Mouse (Mus musculus) stomach, postnatal 0 days (tissue): ENCODE measurements around the gene St14. TPM values are rescaled to one million over a fixed set of nuclear protein-coding genes. Genes with fewer than 3 reads are reported as not detected.
"Not testable (repeated sequence)": the region's sequence is repeated elsewhere in the genome, so short reads cannot be mapped to it uniquely, and the experiment has no call there.

Source experiments
- ATAC-seq: fragments of 200-750 bp; cut with Nextera tagmentation; 2 replicates; pipeline ENCODE4 v1.8.0; 2017; ENCODE audit not compliant: low FRiP score, low TSS enrichment
- DNase-seq: peaks from one replicate; pipeline ENCODE4 v3.0.0-alpha.2; 2016; ENCODE audit warnings: low spot score
- H3K27ac ChIP-seq: fragments of 300-500 bp; sonication (generic); replicated peaks from 2 replicates; pipeline ENCODE4 v1.5.1; 2014; ENCODE audit warnings: mild to moderate bottlenecking, control low read depth
- H3K27me3 ChIP-seq: fragments of 300-500 bp; sonication (generic); 2 replicates; pipeline ENCODE4 v1.6.1; 2014; ENCODE audit warnings: low read length; ENCODE audit not compliant: control insufficient read depth, insufficient read depth
- H3K36me3 ChIP-seq: fragments of 300-500 bp; sonication (generic); 2 replicates; pipeline ENCODE4 v1.6.1; 2014; ENCODE audit warnings: low read length, mixed read lengths; ENCODE audit not compliant: control insufficient read depth, insufficient read depth
- H3K4me1 ChIP-seq: fragments of 300-500 bp; sonication (generic); replicated peaks from 2 replicates; pipeline ENCODE4 v1.6.1; 2014; ENCODE audit warnings: antibody characterized with exemption; ENCODE audit not compliant: control insufficient read depth, insufficient read depth
- H3K4me2 ChIP-seq: fragments of 300-500 bp; sonication (generic); replicated peaks from 2 replicates; pipeline ENCODE4 v1.6.1; 2014; ENCODE audit warnings: low read depth, mild to moderate bottlenecking, control low read depth, moderate library complexity
- H3K4me3 ChIP-seq: fragments of 300-500 bp; sonication (generic); 2 replicates; pipeline ENCODE4 v1.5.1; 2014; ENCODE audit warnings: low read depth, low read length, control low read depth
- H3K9ac ChIP-seq: fragments of 300-500 bp; sonication (generic); 2 replicates; pipeline ENCODE4 v1.6.1; 2014; ENCODE audit warnings: mild to moderate bottlenecking, low read length, control low read depth, mixed read lengths
- H3K9me3 ChIP-seq: fragments of 300-500 bp; sonication (generic); 2 replicates; pipeline ENCODE4 v1.6.1; 2016; ENCODE audit warnings: low read length; ENCODE audit not compliant: control insufficient read depth
- CTCF ChIP-seq: IDR thresholded peaks from 2 replicates; pipeline ENCODE4 v1.5.1; 2016; ENCODE audit warnings: antibody characterized with exemption, low read depth, mild to moderate bottlenecking, moderate library complexity
- EP300 ChIP-seq: optimal IDR thresholded peaks from 2 replicates; pipeline ENCODE3; 2016; ENCODE audit warnings: antibody characterized with exemption
- WGBS: fragments of 180-500 bp; shearing (Covaris S2); extraction: QIAGEN DNeasy Blood & Tissue Kit; methylation state at CpG from one replicate; pipeline ENCODE4 v1.1.7; 2014; 5-methylcytosine and 5-hydroxymethylcytosine counted together
- polyA plus RNA-seq: library from polyadenylated mRNA; unstranded; fragments of >200 nt; fragmentation: Nextera tagmentation; extraction: Ambion mirVana; gene quantifications from 2 replicates; pipeline ENCODE4 v1.2.1, GENCODE M21; 2015

St14 gene
- polyA plus RNA-seq, 1 experiment from 2014 or later = 60.4 TPM

DNA sequence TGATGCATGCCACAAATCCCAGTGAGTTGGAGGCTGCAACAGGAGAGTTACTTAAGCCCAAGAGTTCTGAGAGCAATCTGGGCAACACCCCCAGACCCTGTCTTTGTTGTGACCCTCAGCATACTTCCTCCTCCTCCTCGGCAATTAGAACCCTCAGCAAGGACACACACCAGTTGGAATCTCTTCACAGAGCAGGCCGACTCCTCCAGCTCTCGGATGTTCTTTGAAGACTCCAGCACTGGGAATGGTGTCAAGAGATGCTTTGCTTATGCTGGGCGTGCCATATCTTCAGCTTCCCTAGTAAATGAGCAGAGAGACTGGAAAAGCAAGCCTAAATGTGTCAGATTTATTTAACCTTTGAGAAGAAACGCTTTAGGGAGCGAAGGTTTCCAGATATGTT is 50.9 kb downstream of the St14 start:
- WGBS = 42% methylated on average over 6 of the region's 6 CpGs
- ATAC-seq (no peak), DNase-seq (no peak)
- TF ChIP-seq EP300 = no peak
- TF ChIP-seq CTCF = no peak
- H3K36me3 ChIP-seq = no peaks in the 10 kb centered on the region
- H3K4me3 ChIP-seq = no peak overlapping the region
- H3K27ac ChIP-seq = no peak overlapping the region
- no peaks in the 10 kb centered on the region for H3K4me1 ChIP-seq
- no peaks in the 10 kb centered on the region for H3K27me3 ChIP-seq
- no peak overlapping the region for H3K4me2 ChIP-seq
- H3K9ac ChIP-seq = no peak overlapping the region
- no peaks in the 10 kb centered on the region for H3K9me3 ChIP-seq

GRCm38 (mm10) chr9:31074836-31075235 is 56.8 kb downstream of the St14 start:
- no peak for ATAC-seq
- WGBS = 88% methylated on average over 10 of the region's 10 CpGs

GRCm38 (mm10) chr9:31073797-31074196 is 57.9 kb downstream of the St14 start:
- 83% methylated on average over 7 of the region's 7 CpGs for WGBS
- H3K4me1 ChIP-seq = no peaks in the 10 kb centered on the region
- H3K27ac ChIP-seq = no peak overlapping the region
- H3K9me3 ChIP-seq = no peaks in the 10 kb centered on the region
- no peak for DNase-seq
- no peak overlapping the region for H3K4me2 ChIP-seq
- no peaks in the 10 kb centered on the region; the same call in 1 of the 2 replicates for H3K36me3 ChIP-seq
- H3K4me3 ChIP-seq = no peak overlapping the region
- TF ChIP-seq CTCF = no peak
- H3K27me3 ChIP-seq = no peaks in the 10 kb centered on the region
- no peak for ATAC-seq
- H3K9ac ChIP-seq = no peak overlapping the region

More at GRCm38 (mm10) chr9:31074836-31075235, 56.8 kb downstream of the St14 start:
- Histone ChIP-seq H3K9ac (no peak overlapping the region), H3K4me1 (no peaks in the 10 kb centered on the region), H3K9me3 (no peaks in the 10 kb centered on the region), H3K27me3 (no peaks in the 10 kb centered on the region), H3K4me3 (no peak overlapping the region), H3K36me3 (no peaks in the 10 kb centered on the region), H3K27ac (no peak overlapping the region), H3K4me2 (no peak overlapping the region)
- no peak for DNase-seq
- TF ChIP-seq EP300 (no peak), CTCF (no peak)

DNA sequence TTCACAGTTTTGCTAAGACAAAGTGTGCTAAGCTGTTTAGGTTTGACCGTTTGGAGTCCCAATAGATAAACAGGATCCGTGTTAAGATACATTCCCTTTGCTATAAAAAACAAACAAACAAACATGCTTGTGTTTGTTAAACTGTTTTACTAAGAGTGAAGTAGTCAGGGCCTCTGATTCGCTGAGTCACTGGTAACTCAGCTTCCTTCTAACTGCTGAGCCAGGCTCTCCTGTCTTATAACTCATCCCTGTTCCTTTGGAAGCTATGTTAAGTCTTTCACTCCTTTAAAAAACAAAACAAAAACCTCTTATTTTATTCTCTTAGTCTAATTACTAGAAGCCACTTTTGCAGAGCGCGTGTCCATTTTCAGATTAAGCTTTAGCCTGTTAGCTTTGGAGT is 59.4 kb downstream of the St14 start:
- WGBS = 81% methylated on average over 5 of the region's 5 CpGs
- TF ChIP-seq CTCF (no peak), EP300 (no peak)
- no peak overlapping the region for H3K27ac ChIP-seq
- no peaks in the 10 kb centered on the region for H3K9me3 ChIP-seq
- no peaks in the 10 kb centered on the region for H3K4me1 ChIP-seq
- no peak overlapping the region for H3K4me3 ChIP-seq
- H3K4me2 ChIP-seq = no peak overlapping the region
- no peaks in the 10 kb centered on the region; the same call in 1 of the 2 replicates for H3K36me3 ChIP-seq
- ATAC-seq (no peak), DNase-seq (no peak)
- H3K27me3 ChIP-seq = no peaks in the 10 kb centered on the region
- no peak overlapping the region for H3K9ac ChIP-seq

DNA sequence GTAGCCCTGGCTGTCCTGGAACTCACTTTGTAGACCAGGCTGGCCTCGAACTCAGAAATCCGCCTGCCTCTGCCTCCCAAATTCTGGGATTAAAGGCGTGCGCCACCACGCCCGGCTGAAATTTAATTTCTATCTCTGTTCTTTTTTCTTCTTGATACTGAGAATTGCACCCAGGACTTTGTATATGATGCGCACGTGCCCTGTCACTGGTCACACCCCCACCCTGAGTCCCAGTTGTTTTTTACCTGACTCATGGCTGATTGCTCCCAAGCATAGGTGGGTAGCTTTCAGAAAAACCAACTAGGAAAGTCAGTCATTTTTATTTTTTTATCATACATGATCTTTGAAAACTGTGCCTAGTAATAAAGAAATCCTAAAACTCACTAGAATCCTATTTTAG is 60.9 kb downstream of the St14 start:
- no peaks in the 10 kb centered on the region for H3K9me3 ChIP-seq
- H3K27me3 ChIP-seq = no peaks in the 10 kb centered on the region
- no peaks in the 10 kb centered on the region for H3K4me1 ChIP-seq
- DNase-seq = no peak
- H3K27ac ChIP-seq = no peak overlapping the region
- no peaks in the 10 kb centered on the region; the same call in 1 of the 2 replicates for H3K36me3 ChIP-seq
- ATAC-seq = no peak
- no peak overlapping the region for H3K4me3 ChIP-seq
- 97% methylated on average over 7 of the region's 8 CpGs for WGBS
- H3K4me2 ChIP-seq = no peak overlapping the region
- TF ChIP-seq CTCF (no peak), EP300 (no peak)
- H3K9ac ChIP-seq = no peak overlapping the region

GRCm38 (mm10) chr9:31058723-31059122 is 72.9 kb downstream of the St14 start:
- TF ChIP-seq EP300 = no peak
- TF ChIP-seq CTCF = no peak
- Histone ChIP-seq H3K9ac (no peak overlapping the region), H3K4me3 (no peak overlapping the region), H3K27ac (no peak overlapping the region), H3K4me1 (no peaks in the 10 kb centered on the region), H3K4me2 (no peak overlapping the region), H3K9me3 (no peaks in the 10 kb centered on the region), H3K27me3 (no peaks in the 10 kb centered on the region), H3K36me3 (no peaks in the 10 kb centered on the region)
- DNase-seq (no peak), ATAC-seq (no peak)
- 50% methylated on average over 2 of the region's 2 CpGs for WGBS

DNA sequence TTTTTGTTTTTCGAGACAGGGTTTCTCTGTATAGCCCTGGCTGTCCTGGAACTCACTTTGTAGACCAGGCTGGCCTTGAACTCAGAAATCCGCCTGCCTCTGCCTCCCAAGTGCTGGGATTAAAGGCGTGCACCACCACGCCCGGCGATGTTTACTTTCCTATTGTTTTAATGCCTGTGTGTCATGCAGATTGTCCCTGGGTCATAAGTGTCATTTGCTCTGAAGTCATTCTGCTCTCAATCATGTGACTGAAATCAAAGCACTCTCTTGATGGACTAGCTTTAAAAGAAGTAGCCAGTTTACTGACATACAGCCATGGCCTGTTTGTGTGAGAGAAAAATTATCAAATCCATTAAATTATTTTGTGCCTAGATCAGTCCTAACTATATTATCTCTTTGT is 80.1 kb downstream of the St14 start:
- not testable (repeated sequence) for H3K4me3 ChIP-seq, H3K4me1 ChIP-seq, H3K4me2 ChIP-seq, H3K27me3 ChIP-seq, H3K9me3 ChIP-seq, H3K36me3 ChIP-seq, DNase-seq, H3K9ac ChIP-seq, H3K27ac ChIP-seq, ATAC-seq
- 93% methylated on average over 6 of the region's 6 CpGs for WGBS
